Comparison of ENCODE assay signal across 10 mouse cellular contexts in genomic region chr9:54787760-54788159, GRCm38 (mm10). TPM values are rescaled to one million over a fixed set of nuclear protein-coding genes. Genes with fewer than 3 reads are reported as not detected.
DNase-seq lines count a peak whose midpoint lies in the region; ATAC-seq and TF ChIP-seq lines count a peak whose summit lies in the region.
"Had no signal": no experiment of that assay in that cellular context is flagged by ENCODE, and none has a peak within 500 bp of the region (broad histone marks: within the 10 kb centered on the region; RNA-seq: fewer than 3 reads in every experiment).

No protein-coding gene starts in this region.

- H3K27me3 ChIP-seq in lung, embryonic 16.5 days (ENCODE audit: control insufficient read depth, insufficient read depth, low read depth, low read length), result no peaks in the 10 kb centered on the region
- H3K27me3 ChIP-seq in embryonic facial prominence, embryonic 15.5 days, result no peaks in the 10 kb centered on the region
- H3K27me3 ChIP-seq in myocyte (ENCODE audit: control insufficient read depth, insufficient read depth, insufficient read length), result no peaks in the 10 kb centered on the region
- no peaks in the 10 kb centered on the region for H3K27me3 ChIP-seq in thymus, adult 2 months (ENCODE audit: control insufficient read depth, insufficient read depth, low read length)
- H3K27me3 ChIP-seq: neural tube, embryonic 12.5 days had no signal

- no peak for TF ChIP-seq POLR2A in lung, adult 2 months (IDR thresholded peaks at IDR 0.05; ENCODE audit: borderline replicate concordance, extremely low read depth, low read depth, low read length)
- TF ChIP-seq POLR2A in myocyte (IDR thresholded peaks at IDR 0.05; ENCODE audit: insufficient read length, low read depth), result no peak
- TF ChIP-seq POLR2A in thymus, adult 2 months (IDR thresholded peaks at IDR 0.05; ENCODE audit: control insufficient read depth, extremely low read depth, insufficient read depth, low read length, poor library complexity), result no peak

- H3K9me3 ChIP-seq in lung, embryonic 16.5 days (ENCODE audit: control insufficient read depth, low read length), result no peaks in the 10 kb centered on the region
- H3K9me3 ChIP-seq in embryonic facial prominence, embryonic 15.5 days (replicated peaks), result no peaks in the 10 kb centered on the region
- H3K9me3 ChIP-seq: neural tube, embryonic 12.5 days had no signal

- H3K9ac ChIP-seq in lung, embryonic 16.5 days (ENCODE audit: low read length), result no peak overlapping the region
- H3K9ac ChIP-seq in embryonic facial prominence, embryonic 15.5 days, result no peak overlapping the region
- H3K9ac ChIP-seq: neural tube, embryonic 12.5 days had no signal

- H3K27ac ChIP-seq in lung, embryonic 16.5 days (ENCODE audit: low read length), result no peak overlapping the region
- peak overlapping the region; percentile 60 for H3K27ac ChIP-seq in embryonic facial prominence, embryonic 15.5 days (replicated peaks)
- no peak overlapping the region for H3K27ac ChIP-seq in left cerebral cortex, adult 2 months
- H3K27ac ChIP-seq in thymus, adult 2 months (ENCODE audit: control insufficient read depth, insufficient read depth, low read length), result no peak overlapping the region
- H3K27ac ChIP-seq: neural tube, embryonic 12.5 days had no signal

- H3K4me3 ChIP-seq in lung, embryonic 16.5 days (ENCODE audit: low read length), result no peak overlapping the region
- no peak overlapping the region for H3K4me3 ChIP-seq in lung, adult 2 months (replicated peaks; ENCODE audit: extremely low read depth, low read depth, low read length)
- no peak overlapping the region for H3K4me3 ChIP-seq in embryonic facial prominence, embryonic 15.5 days (replicated peaks)
- no peak overlapping the region for H3K4me3 ChIP-seq in myocyte
- H3K4me3 ChIP-seq in left cerebral cortex, adult 2 months, result no peak overlapping the region
- H3K4me3 ChIP-seq in thymus, adult 2 months (ENCODE audit: control insufficient read depth, insufficient read depth, low read length), result no peak overlapping the region
- H3K4me3 ChIP-seq: neural tube, embryonic 12.5 days had no signal

- WGBS in lung, embryonic 16.5 days, result 15% methylated on average over 8 of the region's 8 CpGs
- 36% methylated on average over 8 of the region's 8 CpGs for WGBS in lung, adult 2 months
- WGBS in embryonic facial prominence, embryonic 15.5 days, result 24% methylated on average over 8 of the region's 8 CpGs
- 53% methylated on average over 8 of the region's 8 CpGs for WGBS in thymus, adult 2 months

- H3ac ChIP-seq in myocyte (ENCODE audit: control insufficient read depth, insufficient read length), result no peak overlapping the region

- H3K4me1 ChIP-seq in lung, embryonic 16.5 days (replicated peaks; ENCODE audit: control insufficient read depth, insufficient read depth, low read length), result peaks cover 3% of the 10 kb centered on the region; the same call in 1 of the 2 replicates
- H3K4me1 ChIP-seq in lung, adult 2 months (ENCODE audit: control insufficient read depth, insufficient read depth, low read length), result no peaks in the 10 kb centered on the region; the same call in 1 of the 2 replicates
- H3K4me1 ChIP-seq in embryonic facial prominence, embryonic 15.5 days, result peaks cover 36% of the 10 kb centered on the region
- H3K4me1 ChIP-seq in thymus, adult 2 months (replicated peaks; ENCODE audit: control insufficient read depth, insufficient read depth, low read length), result no peaks in the 10 kb centered on the region

- no peak overlapping the region for H3K4me2 ChIP-seq in lung, embryonic 16.5 days (ENCODE audit: low read depth, low read length)
- H3K4me2 ChIP-seq in embryonic facial prominence, embryonic 15.5 days (replicated peaks), result no peak overlapping the region
- H3K4me2 ChIP-seq in myocyte (ENCODE audit: low read depth), result peak overlapping the region; percentile 9
- H3K4me2 ChIP-seq: neural tube, embryonic 12.5 days had no signal

- intact Hi-C loops in heart, postnatal 25 days (cut with DNase I), result no loop called here
- intact Hi-C loops in left cerebral cortex, adult 2 months (cut with DNase I), result no loop called here

- H3K36me3 ChIP-seq in lung, embryonic 16.5 days (ENCODE audit: control insufficient read depth, insufficient read depth, low read length), result no peaks in the 10 kb centered on the region
- no peaks in the 10 kb centered on the region for H3K36me3 ChIP-seq in embryonic facial prominence, embryonic 15.5 days
- H3K36me3 ChIP-seq in myocyte (ENCODE audit: control insufficient read depth, insufficient read depth), result no peaks in the 10 kb centered on the region
- H3K36me3 ChIP-seq in thymus, adult 2 months (ENCODE audit: control insufficient read depth, insufficient read depth, low read length), result no peaks in the 10 kb centered on the region
- H3K36me3 ChIP-seq: neural tube, embryonic 12.5 days had no signal

- ATAC-seq in lung, embryonic 16.5 days (ENCODE audit: low read depth), result peak; percentile 64; the same call in 1 of the 2 replicates
- peak; percentile 85 for ATAC-seq in embryonic facial prominence, embryonic 15.5 days (ENCODE audit: insufficient number of reproducible peaks, low FRiP score, low TSS enrichment, low read depth)
- ATAC-seq: activated CD4-positive, CD25-positive, alpha-beta regulatory T cell, adult 4 months had no signal

- no peaks in the 10 kb centered on the region for H3K79me2 ChIP-seq in myocyte (ENCODE audit: control insufficient read depth, insufficient read depth)

- DNase-seq in lung, adult 2 months, result no peak
- DNase-seq in heart, postnatal 25 days (ENCODE audit: low spot score), result peak; percentile 5
- DNase-seq in adrenal gland, postnatal 36 days, result no peak
- DNase-seq in left cerebral cortex, adult 2 months (ENCODE audit: extremely low spot score in 1 of 2, low spot score in 2 of 2), result no peak
- DNase-seq in thymus, adult 2 months, result no peak

- no peak for TF ChIP-seq CTCF in lung, adult 2 months (IDR thresholded peaks at IDR 0.05; ENCODE audit: insufficient read depth, low read length)
- no peak for TF ChIP-seq CTCF in left cerebral cortex, adult 2 months (IDR thresholded peaks at IDR 0.05)
- no peak for TF ChIP-seq CTCF in thymus, adult 2 months (IDR thresholded peaks at IDR 0.05; ENCODE audit: borderline replicate concordance, control insufficient read depth, extremely low read depth, insufficient read depth, low read length, poor library complexity)

TF ChIP-seq in myocyte, 11 proteins besides CTCF, POLR2A, EP300 and RAD21:
- no peak for TF ChIP-seq CEBPB (IDR thresholded peaks at IDR 0.05; ENCODE audit: insufficient read depth, poor library complexity, severe bottlenecking)
- TF ChIP-seq MYOD1 (IDR thresholded peaks at IDR 0.05; ENCODE audit: control insufficient read depth in 1 of 3, insufficient read length in 2 of 3, low read depth in 2 of 3), result peak in 2 of 3 experiments; percentile 29 to 39
TF ChIP-seq in myocyte: peak in this region for 1.

RNA-seq across cellular contexts. Expression of gene Crabp1, which starts 23.2 kb away (rescaled TPM):
- polyA plus RNA-seq in lung, embryonic 16.5 days (2015; fragmentation: Nextera tagmentation; extraction: Ambion mirVana), result 14.9 and 15.4 TPM in 2 replicates
- 3.8 and 6.5 TPM in 2 replicates for polyA plus RNA-seq in lung, adult 2 months (2012; rRNA removed)
- polyA plus RNA-seq in embryonic facial prominence, embryonic 15.5 days (2015; fragmentation: Nextera tagmentation; extraction: Ambion mirVana), result 472 and 489 TPM in 2 replicates
- total RNA-seq in heart, postnatal 25 days (2021), result not detected
- polyA plus RNA-seq in myocyte (2012; fragmentation: generic; extraction: Trizol), result 0.13 TPM
- 1 to 10 TPM; 7.9 to 8.5 TPM for total RNA-seq in adrenal gland, postnatal 36 days (2021)
- total RNA-seq in left cerebral cortex, adult 2 months (2021), result 1 to 10 TPM; 1.4 to 2.9 TPM
- 2.8 and 5.4 TPM in 2 replicates for polyA plus RNA-seq in thymus, adult 2 months (2012; rRNA removed)
- polyA plus RNA-seq: activated CD4-positive, CD25-positive, alpha-beta regulatory T cell, adult 4 months had no signal

RNA-seq across cellular contexts. Expression of gene Wdr61, which starts 53.4 kb away (rescaled TPM):
- 139 and 146 TPM in 2 replicates for polyA plus RNA-seq in lung, embryonic 16.5 days (2015; fragmentation: Nextera tagmentation; extraction: Ambion mirVana)
- 21.8 and 32.1 TPM in 2 replicates for polyA plus RNA-seq in lung, adult 2 months (2012; rRNA removed)
- polyA plus RNA-seq in embryonic facial prominence, embryonic 15.5 days (2015; fragmentation: Nextera tagmentation; extraction: Ambion mirVana), result 142 and 143 TPM in 2 replicates
- total RNA-seq in heart, postnatal 25 days (2021), result 10 to 100 TPM; 29.7 to 31.9 TPM
- 41.7 TPM for polyA plus RNA-seq in myocyte (2012; fragmentation: generic; extraction: Trizol)
- 10 to 100 TPM; 67.6 to 72.7 TPM for total RNA-seq in adrenal gland, postnatal 36 days (2021)
- total RNA-seq in left cerebral cortex, adult 2 months (2021), result 10 to 100 TPM; 49.7 to 62.1 TPM
- 42.2 and 49.7 TPM in 2 replicates for polyA plus RNA-seq in thymus, adult 2 months (2012; rRNA removed)

Comparison
In these comparisons a context has a peak if more than half of its experiments do, and no peak if none do; other contexts are left out.
1. RNA of gene Crabp1, which starts 23.2 kb away (polyA plus RNA-seq): 472 to 489 TPM in embryonic facial prominence, embryonic 15.5 days; 14.9 to 15.4 TPM in lung, embryonic 16.5 days, 3.8 to 6.5 TPM in lung, adult 2 months, 2.8 to 5.4 TPM in thymus, adult 2 months and 0.13 TPM in myocyte (single experiment); every median in the first group is over 10 times any median in the second.